Mouse (Mus musculus) C2C12 (cell line): ENCODE measurements around the gene Appbp2.

Experiments
- CEBPB ChIP-seq: IDR thresholded peaks from one replicate; pipeline ENCODE4 v1.6.1; 2011; ENCODE audit warnings: low read depth, mild to moderate bottlenecking, control low read depth, moderate library complexity
- CTCF ChIP-seq: IDR thresholded peaks from one replicate; pipeline ENCODE4 v1.5.1; 2011; ENCODE audit not compliant: control insufficient read depth, insufficient read depth, insufficient read length
- MAX ChIP-seq: IDR thresholded peaks from one replicate; pipeline ENCODE4 v1.6.1; 2011; ENCODE audit warnings: mild to moderate bottlenecking, control low read depth
- MYOD1 ChIP-seq: IDR thresholded peaks from one replicate; pipeline ENCODE4 v1.6.1; 2011; ENCODE audit warnings: low read depth; ENCODE audit not compliant: control insufficient read depth, insufficient read length
- MYOG ChIP-seq: IDR thresholded peaks from one replicate; pipeline ENCODE4 v1.6.1; 2011; ENCODE audit not compliant: control insufficient read depth, insufficient read length; ENCODE audit errors: extremely low read depth
- USF1 ChIP-seq: IDR thresholded peaks from one replicate; pipeline ENCODE4 v1.6.1; 2011; ENCODE audit warnings: low read depth, mild to moderate bottlenecking, control low read depth, moderate library complexity

GRCm38 (mm10) chr11:85183284-85183779 lies 51.6 kb downstream of the Appbp2 start:
- no peak for TF ChIP-seq CTCF
- TF ChIP-seq MYOG, result no peak
- no peak for TF ChIP-seq CEBPB
- TF ChIP-seq USF1, result no peak
- TF ChIP-seq MYOD1, result no peak
- TF ChIP-seq MAX, result no peak
